Mouse (Mus musculus): ENCODE results near the gene Hoxa11. TPM values are rescaled to one million over a fixed set of nuclear protein-coding genes. Genes with fewer than 3 reads are reported as not detected.

The Hoxa11 gene
- polyA plus RNA-seq, 1 experiment from 2014 or later, result not detected

GRCm38 (mm10) chr6:52200073-52200750, 45.4 kb downstream of the Hoxa11 start:
- no peaks in the 10 kb centered on the region for H3K36me3 ChIP-seq
- peaks cover 100% of the 10 kb centered on the region for H3K27me3 ChIP-seq
- no peak overlapping the region for H3K4me3 ChIP-seq (replicated peaks)
- H3K9ac ChIP-seq, result no peak overlapping the region
- peaks cover 16% of the 10 kb centered on the region for H3K4me1 ChIP-seq
- H3K4me2 ChIP-seq (replicated peaks), result no peak overlapping the region
- WGBS, result 11% methylated on average over 30 of the region's 30 CpGs
- H3K27ac ChIP-seq (replicated peaks), result no peak overlapping the region
- H3K9me3 ChIP-seq (replicated peaks), result no peaks in the 10 kb centered on the region
- ATAC-seq (ENCODE audit: insufficient number of reproducible peaks, low FRiP score, low TSS enrichment, low read depth), result no peak

GRCm38 (mm10) chr6:52197271-52197670, 48.3 kb downstream of the Hoxa11 start:
- H3K4me2 ChIP-seq (replicated peaks), result no peak overlapping the region
- WGBS, result 2% methylated on average over 10 of the region's 10 CpGs
- peaks cover under 1% of the 10 kb centered on the region; the same call in 1 of the 2 replicates for H3K4me1 ChIP-seq
- no peak overlapping the region for H3K27ac ChIP-seq (replicated peaks)
- ATAC-seq (ENCODE audit: insufficient number of reproducible peaks, low FRiP score, low TSS enrichment, low read depth), result no peak
- no peak overlapping the region for H3K9ac ChIP-seq
- H3K9me3 ChIP-seq (replicated peaks), result no peaks in the 10 kb centered on the region
- H3K4me3 ChIP-seq (replicated peaks), result no peak overlapping the region
- no peaks in the 10 kb centered on the region for H3K36me3 ChIP-seq
- H3K27me3 ChIP-seq, result peaks cover 100% of the 10 kb centered on the region

- no peak overlapping the region for H3K9ac ChIP-seq
Observed at GRCm38 (mm10) chr6:52196811-52197210, 48.8 kb downstream of the Hoxa11 start.

GRCm38 (mm10) chr6:52194690-52195089, 50.9 kb downstream of the Hoxa11 start:
- no peak overlapping the region for H3K27ac ChIP-seq (replicated peaks)
- H3K36me3 ChIP-seq, result no peaks in the 10 kb centered on the region
- peaks cover 99% of the 10 kb centered on the region for H3K27me3 ChIP-seq
- 5% methylated on average over 10 of the region's 10 CpGs for WGBS
- no peak overlapping the region for H3K9ac ChIP-seq
- ATAC-seq (ENCODE audit: insufficient number of reproducible peaks, low FRiP score, low TSS enrichment, low read depth), result no peak
- peaks cover 13% of the 10 kb centered on the region for H3K4me1 ChIP-seq
- no peaks in the 10 kb centered on the region for H3K9me3 ChIP-seq (replicated peaks)
- H3K4me2 ChIP-seq (replicated peaks), result no peak overlapping the region
- H3K4me3 ChIP-seq (replicated peaks), result no peak overlapping the region

More at GRCm38 (mm10) chr6:52196811-52197210, 48.8 kb downstream of the Hoxa11 start:
- no peak for ATAC-seq (ENCODE audit: insufficient number of reproducible peaks, low FRiP score, low TSS enrichment, low read depth)
- Histone ChIP-seq H3K4me1 (peaks cover 5% of the 10 kb centered on the region), H3K4me3 (replicated peaks) (no peak overlapping the region), H3K9me3 (replicated peaks) (no peaks in the 10 kb centered on the region), H3K27me3 (peaks cover 100% of the 10 kb centered on the region), H3K27ac (replicated peaks) (no peak overlapping the region), H3K4me2 (replicated peaks) (no peak overlapping the region), H3K36me3 (no peaks in the 10 kb centered on the region)
- WGBS, result 4% methylated on average over 9 of the region's 9 CpGs

MicroRNA genes within 50 kb of the gene (microRNA counts, 519-probe panel; counts per million panel counts)
- microRNA mmu-miR-196b, result 1,644 counts per million, percentile 18 among the panel's probes with 10 or more counts

Small RNA genes within 50 kb of the gene (microRNA-seq; reads per million reads assigned to microRNA genes)
- 66.7 reads per million, percentile 49 among the genes with 10 or more reads in this experiment for gene Mir196b (ENCODE audit: borderline number of aligned reads)

Other genes starting within 250 kb of the Hoxa11 start
- 11.7 and 14.3 TPM in 2 replicates for gene Skap2, start 233.3 kb downstream of the Hoxa11 start, polyA plus RNA-seq (2015; fragmentation: Nextera tagmentation; extraction: Ambion mirVana)
- gene Hoxa1, start 87.5 kb downstream of the Hoxa11 start, polyA plus RNA-seq (2015; fragmentation: Nextera tagmentation; extraction: Ambion mirVana), result 0.39 and 0.52 TPM in 2 replicates
- gene Hoxa2, start 81.0 kb downstream of the Hoxa11 start, polyA plus RNA-seq (2015; fragmentation: Nextera tagmentation; extraction: Ambion mirVana), result 0.32 and 0.45 TPM in 2 replicates
- gene 5730596B20Rik, start 68.3 kb downstream of the Hoxa11 start, polyA plus RNA-seq (2015; fragmentation: Nextera tagmentation; extraction: Ambion mirVana), result not detected in 2 replicates
- 0.17 and 0.29 TPM in 2 replicates for gene Hoxa4, start 54.1 kb downstream of the Hoxa11 start, polyA plus RNA-seq (2015; fragmentation: Nextera tagmentation; extraction: Ambion mirVana)
- gene Hoxa5, start 41.2 kb downstream of the Hoxa11 start, polyA plus RNA-seq (2015; fragmentation: Nextera tagmentation; extraction: Ambion mirVana), result 0.17 and 0.39 TPM in 2 replicates
- gene Hoxa6, start 37.1 kb downstream of the Hoxa11 start, polyA plus RNA-seq (2015; fragmentation: Nextera tagmentation; extraction: Ambion mirVana), result not detected in 2 replicates
- gene Hoxa3, start 32.5 kb downstream of the Hoxa11 start, polyA plus RNA-seq (2015; fragmentation: Nextera tagmentation; extraction: Ambion mirVana), result 0.11 and 0.13 TPM in 2 replicates
- not detected in 2 replicates for gene Gm28308, start 32.5 kb downstream of the Hoxa11 start, polyA plus RNA-seq (2015; fragmentation: Nextera tagmentation; extraction: Ambion mirVana)
- not detected in 2 replicates for gene Hoxa7, start 24.0 kb downstream of the Hoxa11 start, polyA plus RNA-seq (2015; fragmentation: Nextera tagmentation; extraction: Ambion mirVana)
- gene Hoxa9, start 14.7 kb downstream of the Hoxa11 start, polyA plus RNA-seq (2015; fragmentation: Nextera tagmentation; extraction: Ambion mirVana), result 0.13 TPM in 1 of 2 replicates, not detected in the other
- not detected in 2 replicates for gene Hoxa10, start 5.0 kb downstream of the Hoxa11 start, polyA plus RNA-seq (2015; fragmentation: Nextera tagmentation; extraction: Ambion mirVana)
- gene Hoxa13, start 15.1 kb upstream of the Hoxa11 start, polyA plus RNA-seq (2015; fragmentation: Nextera tagmentation; extraction: Ambion mirVana), result 0.08 TPM in 1 of 2 replicates, not detected in the other
- not detected in 2 replicates for gene Evx1, start 67.7 kb upstream of the Hoxa11 start, polyA plus RNA-seq (2015; fragmentation: Nextera tagmentation; extraction: Ambion mirVana)